Mouse (Mus musculus): ENCODE data around the gene Elane. TPM values are rescaled to one million over a fixed set of nuclear protein-coding genes. Genes with fewer than 3 reads are reported as not detected.

Elane gene
- polyA plus RNA-seq, 1 experiment from 2014 or later, result 0.42 TPM

GRCm38 (mm10) chr10:79846553-79846952, 39.5 kb upstream of the Elane start:
- no peak overlapping the region for H3K4me3 ChIP-seq (ENCODE audit: control insufficient read depth in 1 of 2, insufficient read depth in 1 of 2, low read depth in 1 of 2, low read length in 2 of 2)
- WGBS, result 39% methylated on average over 5 of the region's 5 CpGs
- H3K27ac ChIP-seq (replicated peaks in 1 of 2; ENCODE audit: control insufficient read depth in 1 of 2, insufficient read depth in 1 of 2, low read depth in 2 of 2, low read length in 2 of 2), result no peak overlapping the region
- no peaks in the 10 kb centered on the region for H3K27me3 ChIP-seq (ENCODE audit: control insufficient read depth, insufficient read depth, low read length)
- no peaks in the 10 kb centered on the region for H3K36me3 ChIP-seq (ENCODE audit: control insufficient read depth, insufficient read depth, low read length)
- no peak overlapping the region for H3K4me2 ChIP-seq (ENCODE audit: low read length)
- H3K4me1 ChIP-seq (ENCODE audit: control insufficient read depth in 2 of 2, insufficient read depth in 2 of 2, low read length in 2 of 2), result peaks cover 13 to 21% of the 10 kb centered on the region in 2 experiments
- no peaks in the 10 kb centered on the region for H3K9me3 ChIP-seq (ENCODE audit: control insufficient read depth, low read length)
- no peak for ATAC-seq (ENCODE audit: insufficient number of reproducible peaks, insufficient read depth, low FRiP score, low read depth)
- H3K9ac ChIP-seq (ENCODE audit: low read length), result no peak overlapping the region

- Histone ChIP-seq H3K27me3 (ENCODE audit: control insufficient read depth, insufficient read depth, low read length) (no peaks in the 10 kb centered on the region), H3K36me3 (ENCODE audit: control insufficient read depth, insufficient read depth, low read length) (no peaks in the 10 kb centered on the region), H3K4me2 (ENCODE audit: low read length) (no peak overlapping the region), H3K4me3 (ENCODE audit: control insufficient read depth in 1 of 2, insufficient read depth in 1 of 2, low read depth in 1 of 2, low read length in 2 of 2) (no peak overlapping the region), H3K27ac (replicated peaks in 1 of 2; ENCODE audit: control insufficient read depth in 1 of 2, insufficient read depth in 1 of 2, low read depth in 2 of 2, low read length in 2 of 2) (no peak overlapping the region), H3K9me3 (ENCODE audit: control insufficient read depth, low read length) (no peaks in the 10 kb centered on the region), H3K4me1 (ENCODE audit: control insufficient read depth in 2 of 2, insufficient read depth in 2 of 2, low read length in 2 of 2) (peaks cover 26% of the 10 kb centered on the region in 2 experiments), H3K9ac (ENCODE audit: low read length) (no peak overlapping the region)
- WGBS, result 66% methylated on average over 8 of the region's 8 CpGs
- ATAC-seq (ENCODE audit: insufficient number of reproducible peaks, insufficient read depth, low FRiP score, low read depth), result no peak
Observed at GRCm38 (mm10) chr10:79849941-79850628, 36.0 kb upstream of the Elane start.

- Histone ChIP-seq H3K27ac (replicated peaks in 1 of 2; ENCODE audit: control insufficient read depth in 1 of 2, insufficient read depth in 1 of 2, low read depth in 2 of 2, low read length in 2 of 2) (peak overlapping the region; percentile 100), H3K27me3 (ENCODE audit: control insufficient read depth, insufficient read depth, low read length) (no peaks in the 10 kb centered on the region), H3K4me2 (ENCODE audit: low read length) (peak overlapping the region; percentile 93), H3K9ac (ENCODE audit: low read length) (peak overlapping the region; percentile 90), H3K36me3 (ENCODE audit: control insufficient read depth, insufficient read depth, low read length) (peaks cover 11% of the 10 kb centered on the region; the same call in 1 of the 2 replicates), H3K4me3 (ENCODE audit: control insufficient read depth in 1 of 2, insufficient read depth in 1 of 2, low read depth in 1 of 2, low read length in 2 of 2) (no peak overlapping the region), H3K9me3 (ENCODE audit: control insufficient read depth, low read length) (no peaks in the 10 kb centered on the region), H3K4me1 (ENCODE audit: control insufficient read depth in 2 of 2, insufficient read depth in 2 of 2, low read length in 2 of 2) (peaks cover 29 to 36% of the 10 kb centered on the region in 2 experiments)
- no peak for ATAC-seq (ENCODE audit: insufficient number of reproducible peaks, insufficient read depth, low FRiP score, low read depth)
- WGBS, result 73% methylated on average over 3 of the region's 3 CpGs
Observed at GRCm38 (mm10) chr10:79851653-79852052, 34.4 kb upstream of the Elane start.

- ATAC-seq (ENCODE audit: insufficient number of reproducible peaks, insufficient read depth, low FRiP score, low read depth), result no peak
- WGBS, result 42% methylated on average over 9 of the region's 9 CpGs
- no peaks in the 10 kb centered on the region for H3K9me3 ChIP-seq (ENCODE audit: control insufficient read depth, low read length)
- H3K27ac ChIP-seq (replicated peaks in 1 of 2; ENCODE audit: control insufficient read depth in 1 of 2, insufficient read depth in 1 of 2, low read depth in 2 of 2, low read length in 2 of 2), result peak overlapping the region; percentile 100
- H3K4me1 ChIP-seq (ENCODE audit: control insufficient read depth in 2 of 2, insufficient read depth in 2 of 2, low read length in 2 of 2), result peaks cover 35 to 42% of the 10 kb centered on the region in 2 experiments
- H3K9ac ChIP-seq (ENCODE audit: low read length), result peak overlapping the region; percentile 90
- peak overlapping the region in 1 of 2 experiments; percentile 94; a peak in 1 of 4 replicates for H3K4me3 ChIP-seq (ENCODE audit: control insufficient read depth in 1 of 2, insufficient read depth in 1 of 2, low read depth in 1 of 2, low read length in 2 of 2)
- peak overlapping the region; percentile 93 for H3K4me2 ChIP-seq (ENCODE audit: low read length)
- peaks cover 17% of the 10 kb centered on the region; the same call in 1 of the 2 replicates for H3K36me3 ChIP-seq (ENCODE audit: control insufficient read depth, insufficient read depth, low read length)
- no peaks in the 10 kb centered on the region for H3K27me3 ChIP-seq (ENCODE audit: control insufficient read depth, insufficient read depth, low read length)
Observed at GRCm38 (mm10) chr10:79852107-79852789, 33.8 kb upstream of the Elane start.

GRCm38 (mm10) chr10:79852827-79853226, 33.2 kb upstream of the Elane start:
- ATAC-seq (ENCODE audit: insufficient number of reproducible peaks, insufficient read depth, low FRiP score, low read depth), result no peak
- Histone ChIP-seq H3K4me3 (ENCODE audit: control insufficient read depth in 1 of 2, insufficient read depth in 1 of 2, low read depth in 1 of 2, low read length in 2 of 2) (peak overlapping the region; percentile 27 to 94), H3K4me2 (ENCODE audit: low read length) (peak overlapping the region; percentile 93), H3K4me1 (ENCODE audit: control insufficient read depth in 2 of 2, insufficient read depth in 2 of 2, low read length in 2 of 2) (peaks cover 41 to 48% of the 10 kb centered on the region in 2 experiments), H3K27ac (replicated peaks in 1 of 2; ENCODE audit: control insufficient read depth in 1 of 2, insufficient read depth in 1 of 2, low read depth in 2 of 2, low read length in 2 of 2) (peak overlapping the region; percentile 100), H3K9ac (ENCODE audit: low read length) (peak overlapping the region; percentile 90), H3K36me3 (ENCODE audit: control insufficient read depth, insufficient read depth, low read length) (peaks cover 23% of the 10 kb centered on the region; the same call in 1 of the 2 replicates), H3K9me3 (ENCODE audit: control insufficient read depth, low read length) (no peaks in the 10 kb centered on the region), H3K27me3 (ENCODE audit: control insufficient read depth, insufficient read depth, low read length) (no peaks in the 10 kb centered on the region)
- WGBS, result 28% methylated on average over 8 of the region's 8 CpGs

- no peaks in the 10 kb centered on the region for H3K9me3 ChIP-seq (ENCODE audit: control insufficient read depth, low read length)
- peaks cover 46 to 53% of the 10 kb centered on the region in 2 experiments for H3K4me1 ChIP-seq (ENCODE audit: control insufficient read depth in 2 of 2, insufficient read depth in 2 of 2, low read length in 2 of 2)
- H3K36me3 ChIP-seq (ENCODE audit: control insufficient read depth, insufficient read depth, low read length), result peaks cover 26% of the 10 kb centered on the region; the same call in 1 of the 2 replicates
- peak overlapping the region; percentile 100 for H3K27ac ChIP-seq (replicated peaks in 1 of 2; ENCODE audit: control insufficient read depth in 1 of 2, insufficient read depth in 1 of 2, low read depth in 2 of 2, low read length in 2 of 2)
- WGBS, result under 1% methylated on average over 15 of the region's 15 CpGs
- peak overlapping the region; percentile 93 for H3K4me2 ChIP-seq (ENCODE audit: low read length)
- peak overlapping the region; percentile 62 to 94 for H3K4me3 ChIP-seq (ENCODE audit: control insufficient read depth in 1 of 2, insufficient read depth in 1 of 2, low read depth in 1 of 2, low read length in 2 of 2)
- peak overlapping the region; percentile 90 for H3K9ac ChIP-seq (ENCODE audit: low read length)
- peak; percentile 52 for ATAC-seq (ENCODE audit: insufficient number of reproducible peaks, insufficient read depth, low FRiP score, low read depth)
- H3K27me3 ChIP-seq (ENCODE audit: control insufficient read depth, insufficient read depth, low read length), result no peaks in the 10 kb centered on the region
Observed at GRCm38 (mm10) chr10:79853392-79853791, 32.7 kb upstream of the Elane start.

- Histone ChIP-seq H3K4me3 (ENCODE audit: control insufficient read depth in 1 of 2, insufficient read depth in 1 of 2, low read depth in 1 of 2, low read length in 2 of 2) (peak within 1 kb of the TSS; percentile 90 to 94), H3K4me1 (ENCODE audit: control insufficient read depth in 2 of 2, insufficient read depth in 2 of 2, low read length in 2 of 2) (peaks cover 54 to 61% of the 10 kb centered on the region in 2 experiments)
- under 1% methylated on average over 75 of the region's 75 CpGs for WGBS
Observed at GRCm38 (mm10) chr10:79853860-79854795, 31.9 kb upstream of the Elane start, which contains the start of gene Ptbp1. TSS of gene Ptbp1 (plus strand) at chr10:79854427.

More at GRCm38 (mm10) chr10:79853860-79854795, 31.9 kb upstream of the Elane start, which contains the start of gene Ptbp1:
- Histone ChIP-seq H3K36me3 (ENCODE audit: control insufficient read depth, insufficient read depth, low read length) (peaks cover 32% of the 10 kb centered on the region), H3K4me2 (ENCODE audit: low read length) (peak within 1 kb of the TSS; percentile 97), H3K9me3 (ENCODE audit: control insufficient read depth, low read length) (no peaks in the 10 kb centered on the region), H3K27ac (replicated peaks in 1 of 2; ENCODE audit: control insufficient read depth in 1 of 2, insufficient read depth in 1 of 2, low read depth in 2 of 2, low read length in 2 of 2) (peak within 1 kb of the TSS; percentile 100), H3K27me3 (ENCODE audit: control insufficient read depth, insufficient read depth, low read length) (no peaks in the 10 kb centered on the region), H3K9ac (ENCODE audit: low read length) (peak within 1 kb of the TSS; percentile 99)
- ATAC-seq (ENCODE audit: insufficient number of reproducible peaks, insufficient read depth, low FRiP score, low read depth), result peak; percentile 88
